Mouse (Mus musculus): ENCODE measurements around the gene Olfr1342. TPM values are rescaled to one million over a fixed set of nuclear protein-coding genes. Genes with fewer than 3 reads are reported as not detected.
A peak's percentile ranks its signal among the peaks of the same experiment; 100 is the strongest.

Gene Olfr1342
- polyA plus RNA-seq, 1 experiment from 2014 or later: not detected

- Histone ChIP-seq H3K9me3 (ENCODE audit: control insufficient read depth, low read length) (no peaks in the 10 kb centered on the region), H3K4me2 (ENCODE audit: low read depth, low read length) (no peak within 1 kb of the TSS), H3K4me3 (ENCODE audit: low read depth, low read length) (no peak within 1 kb of the TSS), H3K9ac (replicated peaks; ENCODE audit: low read depth, low read length) (no peak within 1 kb of the TSS), H3K4me1 (ENCODE audit: control insufficient read depth, insufficient read depth, low read length) (no peaks in the 10 kb centered on the region), H3K27me3 (ENCODE audit: control insufficient read depth, insufficient read depth, low read length) (no peaks in the 10 kb centered on the region), H3K27ac (ENCODE audit: low read depth, low read length) (no peak within 1 kb of the TSS), H3K36me3 (ENCODE audit: control insufficient read depth, insufficient read depth, low read length) (no peaks in the 10 kb centered on the region)
- 86% methylated on average over 3 of the region's 3 CpGs for WGBS
- no peak for ATAC-seq (ENCODE audit: low read depth)
These were observed 10.7 kb upstream of the Olfr1342 start, which contains the start of gene Olfr1341 for GRCm38 (mm10) chr4:118703223-118703622. Gene Olfr1341 (plus strand): TSS chr4:118703523.

GRCm38 (mm10) chr4:118693812-118694211 lies 1.3 kb upstream of the Olfr1342 start:
- H3K36me3 ChIP-seq (ENCODE audit: control insufficient read depth, insufficient read depth, low read length): no peaks in the 10 kb centered on the region
- no peak overlapping the region for H3K4me2 ChIP-seq (ENCODE audit: low read depth, low read length)
- H3K4me1 ChIP-seq (ENCODE audit: control insufficient read depth, insufficient read depth, low read length): no peaks in the 10 kb centered on the region
- no peak overlapping the region for H3K4me3 ChIP-seq (ENCODE audit: low read depth, low read length)
- 43% methylated on average over 2 of the region's 2 CpGs for WGBS
- H3K9me3 ChIP-seq (ENCODE audit: control insufficient read depth, low read length): no peaks in the 10 kb centered on the region
- no peak overlapping the region for H3K27ac ChIP-seq (ENCODE audit: low read depth, low read length)
- H3K27me3 ChIP-seq (ENCODE audit: control insufficient read depth, insufficient read depth, low read length): no peaks in the 10 kb centered on the region
- ATAC-seq (ENCODE audit: low read depth): no peak
- no peak overlapping the region for H3K9ac ChIP-seq (replicated peaks; ENCODE audit: low read depth, low read length)

GRCm38 (mm10) chr4:118687086-118687485 lies 5.5 kb downstream of the Olfr1342 start:
- WGBS: 77% methylated on average over 2 of the region's 2 CpGs
- no peak overlapping the region for H3K4me2 ChIP-seq (ENCODE audit: low read depth, low read length)
- H3K9me3 ChIP-seq (ENCODE audit: control insufficient read depth, low read length): no peaks in the 10 kb centered on the region
- no peak for ATAC-seq (ENCODE audit: low read depth)
- H3K4me1 ChIP-seq (ENCODE audit: control insufficient read depth, insufficient read depth, low read length): no peaks in the 10 kb centered on the region
- H3K9ac ChIP-seq (replicated peaks; ENCODE audit: low read depth, low read length): no peak overlapping the region
- no peak overlapping the region for H3K27ac ChIP-seq (ENCODE audit: low read depth, low read length)
- no peak overlapping the region for H3K4me3 ChIP-seq (ENCODE audit: low read depth, low read length)
- H3K27me3 ChIP-seq (ENCODE audit: control insufficient read depth, insufficient read depth, low read length): no peaks in the 10 kb centered on the region
- H3K36me3 ChIP-seq (ENCODE audit: control insufficient read depth, insufficient read depth, low read length): no peaks in the 10 kb centered on the region

GRCm38 (mm10) chr4:118658652-118659051 lies 33.9 kb downstream of the Olfr1342 start, which contains the start of gene Olfr62:
Gene Olfr62 (plus strand): TSS chr4:118658952.
- Histone ChIP-seq H3K9ac (replicated peaks; ENCODE audit: low read depth, low read length) (no peak within 1 kb of the TSS), H3K4me3 (ENCODE audit: low read depth, low read length) (no peak within 1 kb of the TSS), H3K4me1 (ENCODE audit: control insufficient read depth, insufficient read depth, low read length) (no peaks in the 10 kb centered on the region), H3K4me2 (ENCODE audit: low read depth, low read length) (no peak within 1 kb of the TSS), H3K27me3 (ENCODE audit: control insufficient read depth, insufficient read depth, low read length) (no peaks in the 10 kb centered on the region), H3K36me3 (ENCODE audit: control insufficient read depth, insufficient read depth, low read length) (no peaks in the 10 kb centered on the region), H3K27ac (ENCODE audit: low read depth, low read length) (no peak within 1 kb of the TSS), H3K9me3 (ENCODE audit: control insufficient read depth, low read length) (no peaks in the 10 kb centered on the region)
- no peak for ATAC-seq (ENCODE audit: low read depth)

GRCm38 (mm10) chr4:118645234-118645633 lies 47.3 kb downstream of the Olfr1342 start:
- Histone ChIP-seq H3K4me3 (ENCODE audit: low read depth, low read length) (no peak overlapping the region), H3K9ac (replicated peaks; ENCODE audit: low read depth, low read length) (no peak overlapping the region), H3K27me3 (ENCODE audit: control insufficient read depth, insufficient read depth, low read length) (no peaks in the 10 kb centered on the region), H3K36me3 (ENCODE audit: control insufficient read depth, insufficient read depth, low read length) (no peaks in the 10 kb centered on the region), H3K4me1 (ENCODE audit: control insufficient read depth, insufficient read depth, low read length) (no peaks in the 10 kb centered on the region), H3K9me3 (ENCODE audit: control insufficient read depth, low read length) (no peaks in the 10 kb centered on the region), H3K27ac (ENCODE audit: low read depth, low read length) (no peak overlapping the region), H3K4me2 (ENCODE audit: low read depth, low read length) (no peak overlapping the region)
- ATAC-seq (ENCODE audit: low read depth): no peak
- 5% methylated on average over 2 of the region's 2 CpGs for WGBS

- H3K27me3 ChIP-seq (ENCODE audit: control insufficient read depth, insufficient read depth, low read length): no peaks in the 10 kb centered on the region
- no peaks in the 10 kb centered on the region for H3K9me3 ChIP-seq (ENCODE audit: control insufficient read depth, low read length)
- no peaks in the 10 kb centered on the region for H3K36me3 ChIP-seq (ENCODE audit: control insufficient read depth, insufficient read depth, low read length)
- no peak overlapping the region for H3K9ac ChIP-seq (replicated peaks; ENCODE audit: low read depth, low read length)
- H3K4me2 ChIP-seq (ENCODE audit: low read depth, low read length): no peak overlapping the region
- H3K4me3 ChIP-seq (ENCODE audit: low read depth, low read length): no peak overlapping the region
- 36% methylated on average over 20 of the region's 20 CpGs for WGBS
- no peak overlapping the region for H3K27ac ChIP-seq (ENCODE audit: low read depth, low read length)
- peak; percentile 74; the same call in 1 of the 2 replicates for ATAC-seq (ENCODE audit: low read depth)
- no peaks in the 10 kb centered on the region for H3K4me1 ChIP-seq (ENCODE audit: control insufficient read depth, insufficient read depth, low read length)
These were observed 50.0 kb downstream of the Olfr1342 start for GRCm38 (mm10) chr4:118642346-118643190.

Other genes with a start within 250 kb of the Olfr1342 start
- 0.12 TPM in 1 of 2 replicates, not detected in the other for gene Mpl, start 235.2 kb downstream of the Olfr1342 start, polyA plus RNA-seq (2014; fragmentation: Nextera tagmentation; extraction: Ambion mirVana)
- gene Tie1, start 202.7 kb downstream of the Olfr1342 start, polyA plus RNA-seq (2014; fragmentation: Nextera tagmentation; extraction: Ambion mirVana): 6.1 and 13.2 TPM in 2 replicates
- not detected in 2 replicates for gene 2610528J11Rik, start 165.8 kb downstream of the Olfr1342 start, polyA plus RNA-seq (2014; fragmentation: Nextera tagmentation; extraction: Ambion mirVana)
- gene Tmem125, start 148.7 kb downstream of the Olfr1342 start, polyA plus RNA-seq (2014; fragmentation: Nextera tagmentation; extraction: Ambion mirVana): 0.44 TPM in 1 of 2 replicates, not detected in the other
- gene Cfap57, start 72.0 kb downstream of the Olfr1342 start, polyA plus RNA-seq (2014; fragmentation: Nextera tagmentation; extraction: Ambion mirVana): 1.5 TPM in 2 replicates
- gene Ebna1bp2, start 72.0 kb downstream of the Olfr1342 start, polyA plus RNA-seq (2014; fragmentation: Nextera tagmentation; extraction: Ambion mirVana): 100.0 and 117 TPM in 2 replicates
- not detected in 2 replicates for gene Olfr62, start 33.8 kb downstream of the Olfr1342 start, polyA plus RNA-seq (2014; fragmentation: Nextera tagmentation; extraction: Ambion mirVana)
- not detected in 2 replicates for gene Olfr1341, start 10.8 kb upstream of the Olfr1342 start, polyA plus RNA-seq (2014; fragmentation: Nextera tagmentation; extraction: Ambion mirVana)
- gene Olfr1340, start 27.4 kb upstream of the Olfr1342 start, polyA plus RNA-seq (2014; fragmentation: Nextera tagmentation; extraction: Ambion mirVana): not detected in 2 replicates
- gene Olfr1339, start 39.4 kb upstream of the Olfr1342 start, polyA plus RNA-seq (2014; fragmentation: Nextera tagmentation; extraction: Ambion mirVana): not detected in 2 replicates
- gene Olfr1338, start 66.0 kb upstream of the Olfr1342 start, polyA plus RNA-seq (2014; fragmentation: Nextera tagmentation; extraction: Ambion mirVana): not detected in 2 replicates
- gene Olfr1337, start 89.8 kb upstream of the Olfr1342 start, polyA plus RNA-seq (2014; fragmentation: Nextera tagmentation; extraction: Ambion mirVana): not detected in 2 replicates
- gene Olfr1335, start 117.2 kb upstream of the Olfr1342 start, polyA plus RNA-seq (2014; fragmentation: Nextera tagmentation; extraction: Ambion mirVana): not detected in 2 replicates
- gene Olfr1333, start 143.5 kb upstream of the Olfr1342 start, polyA plus RNA-seq (2014; fragmentation: Nextera tagmentation; extraction: Ambion mirVana): not detected in 2 replicates
- gene Olfr1331, start 171.9 kb upstream of the Olfr1342 start, polyA plus RNA-seq (2014; fragmentation: Nextera tagmentation; extraction: Ambion mirVana): not detected in 2 replicates
- gene Olfr1330, start 195.8 kb upstream of the Olfr1342 start, polyA plus RNA-seq (2014; fragmentation: Nextera tagmentation; extraction: Ambion mirVana): not detected in 2 replicates
- gene Olfr1329, start 224.7 kb upstream of the Olfr1342 start, polyA plus RNA-seq (2014; fragmentation: Nextera tagmentation; extraction: Ambion mirVana): not detected in 2 replicates
- gene Olfr1328, start 245.9 kb upstream of the Olfr1342 start, polyA plus RNA-seq (2014; fragmentation: Nextera tagmentation; extraction: Ambion mirVana): not detected in 2 replicates

Data from neural tube, embryonic 14.5 days (tissue).